Mouse (Mus musculus) 3134 (cell line): ENCODE results near the gene Pomgnt2.
"Not testable (repeated sequence)": the region's sequence is repeated elsewhere in the genome, so short reads cannot be mapped to it uniquely, and the experiment has no call there.

Experiments
- DNase-seq: peaks from one replicate; pipeline ENCODE4 v3.0.0-alpha.2; 2011; ENCODE audit warnings: low spot score; ENCODE audit not compliant: insufficient read length; ENCODE audit errors: extremely low read depth

Gene Pomgnt2

GRCm38 (mm10) chr9:121997010-121997409 lies at the start of gene Pomgnt2:
Pomgnt2 (minus strand) TSS chr9:121997110.
- no peak for DNase-seq

- DNase-seq, result no peak
Measured at GRCm38 (mm10) chr9:122039848-122040247, 42.9 kb upstream of the Pomgnt2 start.

DNA sequence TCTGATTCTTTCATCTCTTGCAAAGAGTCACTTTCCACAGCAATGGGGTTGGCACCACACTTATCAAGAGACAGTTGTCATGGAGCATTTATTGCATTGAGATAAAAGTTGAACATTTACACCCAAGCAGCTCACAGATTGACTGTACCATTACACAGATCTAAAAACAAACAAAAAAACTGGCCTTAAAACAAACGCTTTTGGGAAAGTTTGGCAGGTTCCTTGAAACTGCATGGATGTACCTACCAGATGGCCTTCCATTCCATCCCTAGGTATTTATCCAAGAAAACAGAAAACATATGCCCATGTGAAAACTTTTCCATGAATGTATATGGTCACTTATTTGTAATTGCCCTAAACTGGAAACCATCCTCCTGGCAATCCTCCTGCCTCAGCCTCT lies 41.7 kb upstream of the Pomgnt2 start:
- no peak for DNase-seq

DNA sequence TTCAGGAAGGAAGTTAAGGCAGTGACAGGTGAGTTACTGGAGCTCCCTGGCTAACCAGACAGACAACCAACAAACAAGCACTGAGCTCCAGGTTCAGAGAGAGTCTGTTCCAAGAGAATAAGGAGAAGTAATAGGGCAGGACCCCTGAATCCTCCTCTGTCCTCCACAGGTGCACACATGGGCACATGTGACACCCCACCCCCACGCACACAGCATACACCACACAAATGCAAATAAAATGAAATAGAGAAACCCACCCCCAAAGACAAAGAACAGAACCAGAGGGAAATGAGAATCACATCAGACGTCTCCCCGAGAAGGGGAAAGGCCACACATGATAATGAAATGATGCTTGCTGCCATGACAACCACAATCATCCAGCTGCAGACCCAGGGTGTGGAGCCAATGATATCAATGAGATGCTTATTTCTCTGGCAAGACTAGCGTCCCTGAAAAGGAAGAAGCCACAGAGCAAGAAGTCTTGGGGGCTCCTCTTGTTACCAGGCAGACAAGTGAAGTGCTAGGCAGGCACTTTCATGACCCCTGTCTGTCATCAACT lies 39.7 kb upstream of the Pomgnt2 start:
- DNase-seq, result no peak

- no peak for DNase-seq
Measured at GRCm38 (mm10) chr9:122035807-122036206, 38.9 kb upstream of the Pomgnt2 start.

DNA sequence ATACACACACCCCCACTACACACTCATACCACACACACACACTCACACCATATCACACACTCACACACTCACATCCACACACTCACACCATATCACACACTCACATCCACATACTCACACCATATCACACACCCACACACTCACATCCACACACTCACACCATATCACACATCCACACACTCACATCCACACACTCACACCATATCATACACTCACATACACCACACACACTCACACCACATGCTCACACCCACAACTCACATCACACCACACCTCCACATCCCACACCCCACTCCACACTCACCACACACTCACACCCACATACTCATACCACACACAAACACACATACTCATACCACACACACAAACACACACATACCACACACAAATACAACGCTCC lies 38.0 kb upstream of the Pomgnt2 start:
- DNase-seq, result no peak

GRCm38 (mm10) chr9:122032071-122032470 lies 35.2 kb upstream of the Pomgnt2 start:
- DNase-seq, result no peak

DNA sequence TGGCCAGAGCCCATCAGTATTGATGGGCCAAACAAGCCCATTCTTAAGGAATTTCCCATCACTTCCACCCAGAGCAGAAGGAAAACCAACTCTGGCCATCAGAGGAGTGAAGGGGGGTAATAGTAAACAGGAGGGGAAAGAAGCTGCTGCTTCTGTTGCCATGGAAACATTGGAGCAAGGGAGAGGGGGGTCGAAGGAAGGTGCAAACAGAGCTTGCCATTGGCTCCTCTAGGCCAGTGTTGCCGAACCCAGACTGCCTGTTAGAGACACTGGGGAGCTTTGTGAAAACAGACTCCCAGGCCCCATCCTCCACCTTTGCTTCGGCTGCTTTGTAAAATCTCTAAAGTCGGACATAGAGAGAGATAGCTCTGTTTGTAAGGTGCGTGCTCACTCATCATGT lies 33.8 kb upstream of the Pomgnt2 start:
- no peak for DNase-seq

DNA sequence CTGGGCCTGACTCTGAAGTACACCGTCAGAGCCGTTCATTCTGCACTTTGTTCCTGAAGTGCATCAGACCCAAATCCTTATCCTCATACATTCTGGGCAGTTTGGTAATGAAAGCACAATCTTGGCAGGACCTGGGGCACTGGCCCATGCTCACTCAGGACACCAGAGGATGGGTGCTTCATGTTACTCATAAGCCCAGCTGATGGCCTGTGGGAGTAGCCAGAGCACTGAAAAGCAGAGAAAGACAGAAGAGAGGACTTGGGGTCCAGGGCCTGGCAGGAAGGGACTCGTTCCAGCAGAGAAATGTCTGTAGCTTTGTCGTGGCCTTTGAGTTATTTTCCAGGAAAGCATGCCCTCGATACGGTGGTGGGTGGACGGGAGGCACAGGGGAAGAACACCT lies 32.9 kb upstream of the Pomgnt2 start:
- DNase-seq, result no peak

GRCm38 (mm10) chr9:122027914-122028745 lies 31.2 kb upstream of the Pomgnt2 start:
- DNase-seq, result no peak

DNA sequence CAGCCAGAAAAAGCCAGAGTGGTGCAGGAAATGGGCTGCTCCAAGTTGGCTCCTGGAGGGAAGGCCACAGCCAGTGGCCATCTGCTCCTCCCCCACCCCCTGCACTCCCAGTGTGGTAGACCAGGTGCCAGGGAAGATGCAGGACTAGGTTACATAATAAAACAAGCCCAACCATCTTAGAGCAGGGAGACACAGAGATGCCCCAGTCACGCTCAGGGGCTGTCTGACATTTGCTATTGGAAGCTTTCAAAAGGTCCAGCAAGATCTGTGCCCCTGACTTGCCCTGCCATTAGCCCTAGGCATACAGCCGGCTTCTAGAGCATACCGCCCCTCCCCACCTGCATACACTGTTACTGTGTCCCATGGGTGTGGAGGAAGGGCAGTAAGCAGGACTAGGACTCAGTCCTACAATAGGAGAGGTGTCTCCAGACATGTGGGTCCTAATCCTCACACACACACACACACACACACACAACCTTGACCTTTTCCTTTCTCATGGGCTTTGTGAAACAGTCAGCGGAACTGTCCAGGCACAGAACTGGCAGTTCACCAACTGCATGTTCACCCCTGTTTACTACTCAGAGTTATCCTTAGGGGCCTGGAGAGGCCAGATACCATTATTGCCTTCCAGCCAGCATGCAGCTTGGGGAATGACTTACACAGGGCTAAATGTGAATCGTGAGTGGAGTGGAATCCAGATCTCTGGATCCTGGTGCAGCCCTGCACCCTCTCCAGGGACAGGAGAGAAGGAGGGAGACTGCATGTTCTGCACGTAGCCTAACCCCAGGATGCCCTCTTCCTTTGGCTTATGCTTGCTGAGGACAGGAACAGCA lies 30.4 kb upstream of the Pomgnt2 start:
- no peak for DNase-seq

DNA sequence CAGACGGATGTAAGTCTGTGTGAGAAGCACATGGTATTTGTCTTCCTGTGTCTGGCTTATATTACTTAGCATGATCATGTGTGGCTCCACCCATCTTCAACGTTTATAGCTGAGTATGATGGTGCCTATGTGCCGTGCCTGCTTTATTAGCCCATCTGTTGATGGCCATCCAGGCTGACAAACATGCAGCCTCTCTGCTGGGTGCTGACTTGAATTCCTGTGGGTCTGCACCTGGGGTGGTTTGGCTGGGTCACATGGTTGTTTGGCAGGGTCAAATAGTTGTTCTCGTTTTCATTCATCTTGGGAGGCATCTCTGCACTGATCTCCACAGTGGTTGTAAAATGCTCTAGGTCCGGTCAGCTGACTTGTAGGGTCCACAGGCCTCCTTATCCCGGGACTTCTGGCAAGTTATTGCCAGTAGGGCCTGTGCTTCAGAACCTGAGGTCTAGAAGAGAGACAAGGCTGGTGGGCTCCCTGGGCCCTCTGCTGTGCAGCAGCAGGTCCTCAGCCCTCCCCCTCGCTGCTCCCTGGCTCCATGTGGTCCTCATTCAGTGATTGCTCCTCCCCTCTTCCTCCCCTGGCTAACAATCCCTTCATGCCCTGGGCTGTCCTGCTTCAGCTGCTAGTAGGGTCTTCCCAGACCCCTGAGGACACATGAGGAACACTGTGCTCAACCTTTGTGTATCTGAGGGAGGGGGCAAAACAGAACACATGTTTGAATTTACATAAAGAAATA lies 29.1 kb upstream of the Pomgnt2 start:
- DNase-seq, result peak; percentile 16

DNA sequence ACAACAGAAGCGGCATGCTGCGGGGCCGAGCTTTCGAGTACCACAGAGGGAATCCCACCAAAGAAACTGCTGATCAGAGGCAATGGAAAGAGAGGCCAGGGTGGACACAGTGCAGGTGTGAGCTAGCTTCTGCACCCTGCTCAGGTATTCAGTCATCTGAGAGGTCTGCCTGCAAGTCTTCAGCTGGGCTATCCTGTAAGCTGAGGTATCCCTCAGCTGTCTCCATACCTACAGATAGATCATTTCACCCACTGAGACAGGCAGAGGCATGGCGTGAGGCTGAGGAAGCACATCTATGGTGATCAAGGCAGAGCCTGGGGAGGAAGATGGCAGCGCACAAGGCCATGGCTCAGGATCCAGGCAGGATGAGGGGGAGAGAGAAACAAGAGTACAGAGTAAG lies 27.5 kb upstream of the Pomgnt2 start:
- DNase-seq, result no peak

DNA sequence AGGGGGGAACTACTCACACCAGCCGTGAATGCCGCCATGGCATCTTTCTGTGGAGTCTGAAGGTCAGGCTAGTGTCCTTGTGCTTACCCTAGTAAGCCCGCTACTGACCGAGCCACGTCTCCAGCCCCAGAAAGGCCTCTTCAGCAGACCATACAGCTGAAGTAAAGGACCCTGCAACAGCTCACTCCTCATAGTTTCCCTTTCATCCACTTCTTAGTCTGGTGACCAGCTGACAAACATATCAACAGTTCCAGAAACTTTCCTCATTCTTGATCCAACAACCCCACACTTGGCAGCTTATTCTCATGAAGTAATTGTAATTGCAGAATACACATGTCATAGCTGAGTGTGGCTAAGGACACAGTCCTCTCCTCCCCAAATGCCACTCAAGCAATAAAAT lies 27.0 kb upstream of the Pomgnt2 start:
- DNase-seq, result no peak

DNA sequence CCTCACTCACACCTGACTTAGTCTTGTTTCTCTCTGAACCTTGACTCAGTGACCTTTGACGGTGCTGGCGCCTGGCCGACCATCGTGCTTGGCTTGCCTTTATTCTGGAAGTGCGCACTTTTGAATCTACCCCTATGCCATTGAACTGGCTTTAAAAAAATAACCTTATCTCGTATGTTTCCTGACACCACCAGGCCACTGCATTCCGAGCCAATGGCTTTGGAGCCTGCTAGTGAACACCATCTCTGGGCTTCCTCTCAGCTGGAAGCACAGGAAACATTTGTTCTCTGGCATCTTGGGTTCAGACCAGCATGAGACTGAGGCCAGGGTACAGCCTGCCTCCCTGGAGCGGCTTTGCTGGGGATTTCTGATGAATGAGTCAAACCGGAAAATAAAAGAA lies 25.9 kb upstream of the Pomgnt2 start:
- no peak for DNase-seq

GRCm38 (mm10) chr9:122021581-122021980 lies 24.7 kb upstream of the Pomgnt2 start:
- DNase-seq, result no peak

DNA sequence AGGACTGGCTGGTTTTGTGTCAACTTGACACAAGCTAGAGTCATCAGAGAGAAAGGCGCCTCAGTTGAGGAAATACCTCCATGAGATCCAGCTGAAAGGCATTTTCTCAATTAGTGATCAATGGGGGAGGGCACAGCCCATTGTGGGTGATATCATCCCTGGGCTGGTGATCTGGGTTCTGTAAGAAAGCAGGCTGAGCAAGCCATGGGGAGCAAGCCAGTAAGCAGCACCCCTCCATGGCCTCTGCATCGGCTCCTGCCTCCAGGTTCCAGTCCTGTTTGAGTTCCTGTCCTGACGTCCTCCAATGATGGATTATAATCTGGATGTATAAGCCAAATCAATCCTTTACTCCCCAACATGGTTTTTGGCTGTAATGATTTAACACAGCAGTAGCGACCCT lies 24.3 kb upstream of the Pomgnt2 start:
- not testable (repeated sequence) for DNase-seq

DNA sequence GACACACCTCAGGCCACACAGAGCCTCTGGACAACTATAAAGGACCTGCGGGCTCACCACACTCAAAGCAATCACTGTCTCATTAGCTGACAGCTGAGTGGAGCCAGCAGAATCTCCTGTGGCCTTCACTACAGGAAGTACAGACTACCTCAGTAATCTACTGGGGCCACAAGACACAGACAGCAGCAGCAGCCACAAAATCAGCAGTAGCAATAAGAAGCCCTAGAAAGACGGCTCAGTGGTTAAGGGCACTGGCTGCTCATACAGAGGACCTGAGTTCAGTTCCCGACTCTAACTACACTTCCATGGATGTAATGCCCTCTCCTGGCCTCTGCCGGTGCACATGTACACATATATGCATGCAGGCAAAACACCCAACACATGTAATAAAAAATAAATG lies 23.4 kb upstream of the Pomgnt2 start:
- no peak for DNase-seq

DNA sequence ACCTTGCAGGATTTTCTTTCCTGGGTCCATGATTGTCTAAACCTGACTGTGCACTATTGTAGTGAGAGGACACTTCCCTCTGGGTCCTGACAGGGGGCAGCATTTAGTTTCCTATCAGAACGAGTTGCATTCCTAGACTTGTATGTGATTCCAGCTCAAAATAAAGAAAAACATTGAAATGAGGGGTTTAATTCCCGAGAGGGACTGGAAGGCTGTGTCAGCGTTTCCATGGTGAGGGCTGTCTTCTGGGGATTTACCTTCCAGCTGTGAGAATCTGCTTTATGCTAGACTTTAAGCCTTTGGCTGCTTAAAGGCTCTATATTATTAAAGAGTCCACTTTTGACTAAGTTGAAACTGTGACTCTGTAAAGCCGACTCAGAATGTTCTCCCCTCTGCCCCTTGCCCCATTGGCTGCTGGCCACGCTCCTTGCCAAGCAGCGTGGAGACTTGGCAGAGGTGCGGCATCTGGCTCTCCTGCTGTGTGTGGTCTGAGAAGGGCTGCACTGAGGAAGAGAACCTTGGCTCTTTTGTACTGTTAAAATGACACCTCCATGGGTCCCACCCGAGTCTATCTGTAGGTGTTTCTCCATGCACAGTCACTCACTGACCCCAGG lies 22.0 kb upstream of the Pomgnt2 start:
- DNase-seq, result peak; percentile 21

GRCm38 (mm10) chr9:122018079-122018478 lies 21.2 kb upstream of the Pomgnt2 start:
- DNase-seq, result no peak
